Mouse (Mus musculus) WW6 (cell line): Measurements from ENCODE around the gene Actr3.

ENCODE experiments used
- DNase-seq: peaks from one replicate; pipeline ENCODE4 v3.0.0-alpha.2; 2013; ENCODE audit warnings: low read depth, low spot score

The Actr3 gene

DNA sequence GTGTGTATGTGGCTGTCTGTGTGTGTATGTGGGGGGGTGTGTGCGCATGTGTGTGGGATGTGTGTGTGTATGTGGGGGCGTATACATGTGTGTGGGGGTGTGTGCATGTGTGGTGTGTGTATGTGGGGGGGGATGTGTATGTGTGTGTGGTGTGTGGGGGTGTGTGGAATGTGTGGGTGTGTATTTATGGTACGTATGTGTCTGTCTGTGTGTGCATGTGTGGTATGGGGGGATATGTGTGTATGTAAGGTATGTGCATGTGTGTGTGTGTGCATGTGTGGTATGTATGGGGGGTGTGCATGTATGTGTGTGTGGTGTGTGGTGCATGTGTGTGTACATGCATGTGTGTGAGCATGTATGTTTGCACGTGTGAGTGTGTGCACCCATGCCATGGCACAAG is 70.0 kb downstream of the Actr3 start:
- DNase-seq, result no peak

DNA sequence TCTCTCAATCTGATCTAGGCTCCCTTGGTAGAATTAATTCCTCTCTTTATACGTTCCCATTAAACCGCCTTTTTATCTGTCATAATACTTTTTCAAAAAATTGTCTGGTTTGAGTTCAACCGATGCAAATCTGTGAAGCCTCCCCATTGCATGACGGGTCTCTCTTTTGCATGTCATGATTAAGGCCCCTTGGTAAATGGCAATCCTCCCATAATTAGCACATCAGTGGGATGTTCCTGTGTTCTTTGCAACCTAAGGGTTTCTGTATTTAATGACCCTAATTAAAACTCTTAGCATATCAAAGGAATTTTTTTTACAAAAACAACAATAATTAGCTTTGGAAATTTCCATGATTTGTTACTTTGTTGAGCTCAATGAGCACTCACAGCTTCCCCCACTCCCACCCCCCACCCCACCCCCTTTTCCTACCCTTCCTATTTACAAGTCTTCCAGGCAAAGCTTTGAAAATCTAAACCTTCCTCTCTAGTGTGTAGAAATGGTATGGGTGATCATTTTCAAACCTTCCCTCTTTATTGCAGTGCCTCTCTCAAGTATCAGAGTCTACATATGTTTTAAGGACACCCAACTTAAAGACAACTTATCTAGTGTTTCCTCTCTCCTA is 84.0 kb downstream of the Actr3 start:
- DNase-seq, result no peak

DNA sequence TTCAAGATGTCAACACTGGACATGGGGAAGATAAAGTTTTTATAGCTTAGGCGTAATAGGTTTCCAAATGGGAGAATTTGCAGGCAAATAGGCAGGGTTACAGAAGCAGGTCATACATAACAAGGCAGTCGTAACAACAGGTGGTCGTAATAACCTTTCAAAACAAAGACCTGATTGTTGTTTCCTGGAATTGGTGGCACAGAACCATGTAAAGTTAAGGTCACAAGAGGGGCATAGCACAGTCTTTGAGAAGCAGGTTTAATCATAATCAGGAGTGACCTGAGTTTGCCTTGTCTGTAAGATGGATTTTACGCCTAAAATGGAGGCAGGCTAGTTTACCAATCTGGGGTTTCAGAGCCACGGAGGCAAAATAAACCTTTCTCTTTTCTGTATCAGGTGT is 84.7 kb downstream of the Actr3 start:
- no peak for DNase-seq

DNA sequence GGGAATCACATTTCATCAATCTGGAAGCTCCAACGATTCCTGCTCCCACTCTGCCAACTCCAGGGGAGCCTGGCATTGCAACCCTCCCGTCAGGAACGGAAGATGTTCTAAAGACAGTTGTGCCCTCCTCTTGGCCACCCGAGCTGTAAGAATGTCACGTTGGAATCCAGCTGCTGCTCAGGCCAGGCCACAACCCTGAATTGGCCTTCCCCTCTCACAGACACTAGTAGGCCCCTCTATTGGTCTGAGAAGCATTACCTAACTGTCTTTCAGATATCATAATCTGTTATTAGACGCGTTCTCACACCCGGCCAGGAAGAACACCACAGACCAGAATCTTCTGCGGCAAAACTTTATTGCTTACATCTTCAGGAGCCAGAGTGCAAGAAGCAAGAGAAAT is 89.7 kb downstream of the Actr3 start:
- DNase-seq, result no peak

DNA sequence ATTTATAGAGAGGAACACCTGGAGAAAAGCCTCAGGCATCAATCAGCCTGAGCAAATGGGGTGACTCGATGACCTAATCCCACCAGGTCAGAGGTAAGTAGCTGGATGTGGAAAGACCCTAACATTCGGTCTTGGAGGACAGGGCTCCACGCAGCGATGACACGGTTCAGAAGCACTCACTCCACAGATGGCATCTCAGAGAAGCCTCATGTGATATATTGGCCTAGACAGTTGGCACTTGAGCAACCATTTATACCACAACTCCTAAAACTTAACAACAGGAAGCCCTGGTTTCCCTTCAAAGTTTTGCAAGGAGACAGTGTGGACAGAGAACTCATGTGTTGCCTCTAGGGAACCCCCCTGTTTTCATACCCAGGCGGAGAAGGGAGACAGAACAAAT is 90.1 kb downstream of the Actr3 start:
- DNase-seq, result no peak

DNA sequence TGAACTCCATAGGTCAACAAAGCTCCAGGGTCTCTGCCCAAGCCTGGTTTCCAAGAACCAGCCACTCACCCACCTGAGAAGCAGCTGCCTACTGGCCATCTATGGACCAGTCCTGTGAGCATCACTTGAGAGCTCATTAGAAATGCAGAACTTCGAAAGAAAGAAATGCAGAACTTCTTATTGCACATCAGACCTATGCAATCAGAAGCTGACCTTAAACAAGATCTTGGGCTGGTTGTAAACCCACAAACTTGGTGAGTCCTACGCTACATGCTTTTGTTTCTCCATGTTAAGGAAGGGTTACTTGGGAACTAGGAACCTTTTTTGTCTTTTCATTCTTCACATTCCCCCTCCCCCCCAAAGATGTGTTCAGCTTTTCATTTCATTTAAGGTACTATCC is 92.4 kb downstream of the Actr3 start:
- no peak for DNase-seq
